Mouse (Mus musculus): ENCODE data around the gene Gm3448.
"Not testable (repeated sequence)": the region's sequence is repeated elsewhere in the genome, so short reads cannot be mapped to it uniquely, and the experiment has no call there.

The Gm3448 gene

DNA sequence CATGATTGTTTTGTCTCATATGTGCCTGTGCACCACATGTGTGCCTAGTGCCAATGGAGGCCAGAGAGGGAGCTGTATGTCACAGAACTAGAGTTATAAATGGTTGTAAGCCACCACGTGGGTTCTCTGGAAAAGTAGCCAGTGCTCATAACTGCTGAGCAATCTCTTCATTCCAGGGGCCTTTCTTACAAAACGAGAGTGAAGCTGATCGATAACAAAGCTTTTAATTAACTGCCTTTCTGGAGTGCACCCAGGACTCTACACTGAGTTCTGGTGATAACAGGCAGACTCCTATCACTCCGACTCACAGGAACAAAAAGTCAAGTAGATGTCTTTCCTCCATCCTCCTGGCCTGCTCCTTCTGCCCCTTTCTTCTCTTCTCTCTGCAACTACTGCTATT is 9.9 kb downstream of the Gm3448 start:
- not testable (repeated sequence) for ATAC-seq (ENCODE audit: low TSS enrichment)

DNA sequence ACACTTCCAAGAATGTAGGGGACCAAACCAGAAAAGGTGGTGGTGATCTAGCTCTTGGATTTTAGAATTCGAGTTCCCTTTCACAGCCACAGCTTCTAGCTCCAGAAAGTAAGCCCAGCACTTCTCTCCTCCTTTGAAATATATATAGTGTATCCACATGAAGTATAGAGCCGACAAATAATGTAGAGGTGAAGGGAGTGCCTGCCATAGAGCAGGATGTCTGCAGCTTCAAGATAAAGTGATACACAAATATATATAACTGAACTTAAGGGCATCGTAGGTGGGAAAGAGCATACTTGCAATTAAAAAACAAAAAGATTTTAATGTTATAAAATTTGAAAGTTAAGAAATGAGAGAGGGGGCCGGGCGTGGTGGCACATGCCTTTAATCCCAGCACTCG is 15.8 kb downstream of the Gm3448 start:
- not testable (repeated sequence) for ATAC-seq (ENCODE audit: low TSS enrichment)

DNA sequence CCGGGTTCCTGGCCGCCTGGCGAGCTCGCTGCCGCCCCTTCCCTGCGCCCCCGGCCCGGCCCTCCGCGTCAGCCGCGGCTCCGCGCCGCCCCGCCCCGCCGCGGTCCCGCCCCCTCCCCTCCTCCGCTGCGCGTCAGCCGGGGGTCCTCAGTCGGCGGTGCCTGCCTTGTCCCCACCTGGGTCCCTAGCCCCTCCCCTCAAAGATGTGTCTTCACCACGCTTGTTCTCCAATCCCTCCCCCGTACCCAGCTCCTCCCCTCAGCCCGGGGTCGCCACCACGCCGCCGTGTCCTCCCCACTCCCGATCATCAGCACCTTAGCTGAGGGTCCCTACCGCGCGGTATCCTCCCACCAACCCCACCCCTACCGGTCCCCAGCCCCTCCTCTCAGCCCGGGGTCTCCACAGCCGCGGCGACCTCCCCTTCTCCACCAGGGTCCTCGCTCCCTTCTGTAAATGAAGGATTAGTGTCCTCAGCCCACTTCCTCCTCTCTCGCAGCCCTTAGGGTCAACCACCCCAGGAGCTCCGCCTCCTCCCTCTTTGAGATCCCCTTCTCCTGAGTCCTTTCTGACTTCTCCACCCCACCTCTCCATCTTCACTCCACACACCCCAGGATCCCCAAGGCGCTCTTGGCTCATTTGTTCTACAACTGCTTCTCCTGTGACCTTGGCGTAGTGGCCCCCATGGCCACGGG is 16.7 kb downstream of the Gm3448 start:
- peak; percentile 31 for ATAC-seq (ENCODE audit: low TSS enrichment)

DNA sequence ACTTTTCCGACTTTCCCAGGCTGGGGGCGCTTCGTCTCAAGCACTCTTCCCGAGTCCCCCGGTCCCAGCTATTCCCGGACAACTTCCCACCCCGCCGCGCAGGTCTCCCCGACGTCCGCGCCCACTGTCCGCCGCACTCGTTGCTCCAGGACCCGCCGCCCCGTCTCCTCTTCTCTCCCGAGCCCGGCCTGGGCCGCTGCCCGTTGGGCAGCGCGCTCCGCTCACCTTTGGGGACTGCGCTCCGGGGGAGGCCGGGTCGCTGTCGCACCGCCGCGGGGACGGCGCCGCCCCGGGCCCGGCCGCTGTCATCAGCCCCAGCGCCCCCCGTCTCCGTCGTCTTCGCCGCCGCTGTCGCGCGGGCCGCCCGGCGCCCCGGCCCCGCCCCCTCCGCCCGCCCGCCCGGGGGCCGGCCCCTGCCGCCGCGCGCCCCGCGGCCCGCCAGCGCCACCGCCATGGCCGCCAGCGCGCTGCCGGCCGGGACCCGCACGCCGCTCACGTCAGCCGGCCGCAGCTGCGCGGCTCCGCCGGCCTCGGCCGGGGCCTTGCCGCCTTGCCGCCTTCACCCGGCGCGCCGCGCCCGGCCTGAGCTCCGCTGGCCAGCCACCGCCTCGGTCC is 17.4 kb downstream of the Gm3448 start:
- peak; percentile 71 for ATAC-seq (ENCODE audit: low TSS enrichment)

DNA sequence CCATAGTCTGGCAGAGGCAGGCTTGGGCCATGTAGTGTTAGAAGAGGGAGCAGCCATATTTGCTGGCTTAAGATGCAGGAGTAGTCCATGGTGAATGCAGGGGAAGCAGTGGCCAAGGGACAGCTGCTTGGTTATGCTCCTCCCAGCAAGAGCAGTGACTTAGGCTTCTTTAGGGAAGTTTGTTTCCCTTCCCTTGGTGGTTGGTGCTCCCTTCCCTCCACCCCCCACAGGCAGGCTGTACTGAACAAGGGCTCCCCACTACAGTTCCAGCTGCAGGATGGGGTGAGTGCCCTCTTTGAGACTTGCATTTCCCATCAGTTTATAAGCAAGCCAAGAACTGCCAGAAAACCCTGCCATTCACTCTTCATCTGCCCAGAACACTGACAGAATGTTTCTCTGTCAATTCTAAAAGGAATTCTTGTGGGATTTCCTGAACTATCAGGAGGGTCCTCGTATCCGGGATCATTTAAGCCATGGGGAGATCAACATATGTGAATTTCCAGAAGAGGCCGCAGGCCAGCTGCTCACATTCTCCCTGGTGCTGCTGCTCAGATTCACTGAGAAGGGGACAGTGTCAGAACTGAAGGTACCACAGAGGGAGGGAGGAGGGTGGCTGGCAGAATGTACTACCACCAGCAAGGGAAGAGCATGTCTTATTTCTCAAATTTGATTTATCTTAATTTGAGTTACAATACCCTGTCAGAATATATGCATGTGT is 19.7 kb downstream of the Gm3448 start:
- ATAC-seq (ENCODE audit: low TSS enrichment): peak; percentile 35; the same call in 1 of the 2 replicates

DNA sequence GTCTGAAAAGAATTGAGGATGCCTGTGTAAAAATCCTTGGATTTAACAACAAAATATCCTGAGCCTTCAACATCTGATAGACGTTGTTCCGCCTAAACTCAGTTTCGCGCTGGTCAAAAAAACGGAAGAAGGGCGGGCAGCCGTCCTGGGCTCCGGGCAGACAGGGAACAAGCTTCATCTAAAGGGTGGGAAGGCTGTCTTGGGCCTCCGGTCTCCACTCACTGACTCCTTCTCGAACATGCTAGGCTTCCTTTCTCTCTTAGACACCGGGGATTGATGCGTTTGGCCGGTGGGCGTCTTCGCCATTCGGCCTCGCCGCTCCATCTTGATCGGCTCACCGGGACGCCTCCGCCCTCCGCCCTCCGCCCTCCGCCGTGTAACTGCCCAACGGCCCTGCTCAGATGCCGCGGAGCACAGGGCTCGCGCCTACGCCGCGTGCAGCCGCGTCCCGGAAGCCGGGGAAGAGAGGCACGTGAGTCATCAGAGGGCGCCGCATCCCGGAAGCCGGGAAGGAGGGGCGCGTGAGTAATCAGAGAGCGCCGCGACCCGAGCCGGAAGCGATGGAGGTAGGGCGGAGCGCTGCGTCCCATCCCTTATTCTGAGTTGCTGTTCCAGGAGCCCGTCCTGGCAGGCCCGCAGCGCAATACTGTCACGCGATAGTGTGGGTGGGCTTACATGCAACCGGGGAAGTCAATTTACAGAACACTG is 31.5 kb downstream of the Gm3448 start, which contains the start of gene Gm3435:
Gene Gm3435, plus strand, starts transcription at position 471 of the 708 bp plus-strand sequence.
- peak; percentile 94 for ATAC-seq (ENCODE audit: low TSS enrichment)

DNA sequence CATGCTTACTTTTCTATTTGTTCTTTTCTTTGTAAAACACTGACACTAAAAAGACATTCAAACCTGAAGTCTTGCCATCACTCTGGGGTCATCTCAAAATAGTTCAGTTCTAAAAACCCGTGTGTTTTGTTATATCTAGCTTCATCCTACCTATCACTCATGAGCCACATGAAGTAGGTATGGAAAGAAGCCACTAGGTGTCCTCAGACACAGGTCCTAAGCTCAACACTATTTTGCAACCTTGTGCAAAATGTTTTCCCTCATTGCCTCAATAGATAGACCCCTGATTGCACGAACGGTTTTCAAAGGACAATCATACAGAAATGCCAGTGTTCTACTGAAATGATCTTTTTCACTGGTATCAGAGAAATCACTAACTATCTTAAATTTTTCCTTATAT is 32.2 kb downstream of the Gm3448 start:
- ATAC-seq (ENCODE audit: low TSS enrichment): not testable (repeated sequence)

DNA sequence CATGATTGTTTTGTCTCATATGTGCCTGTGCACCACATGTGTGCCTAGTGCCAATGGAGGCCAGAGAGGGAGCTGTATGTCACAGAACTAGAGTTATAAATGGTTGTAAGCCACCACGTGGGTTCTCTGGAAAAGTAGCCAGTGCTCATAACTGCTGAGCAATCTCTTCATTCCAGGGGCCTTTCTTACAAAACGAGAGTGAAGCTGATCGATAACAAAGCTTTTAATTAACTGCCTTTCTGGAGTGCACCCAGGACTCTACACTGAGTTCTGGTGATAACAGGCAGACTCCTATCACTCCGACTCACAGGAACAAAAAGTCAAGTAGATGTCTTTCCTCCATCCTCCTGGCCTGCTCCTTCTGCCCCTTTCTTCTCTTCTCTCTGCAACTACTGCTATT is 41.3 kb downstream of the Gm3448 start:
- not testable (repeated sequence) for ATAC-seq (ENCODE audit: low TSS enrichment)

DNA sequence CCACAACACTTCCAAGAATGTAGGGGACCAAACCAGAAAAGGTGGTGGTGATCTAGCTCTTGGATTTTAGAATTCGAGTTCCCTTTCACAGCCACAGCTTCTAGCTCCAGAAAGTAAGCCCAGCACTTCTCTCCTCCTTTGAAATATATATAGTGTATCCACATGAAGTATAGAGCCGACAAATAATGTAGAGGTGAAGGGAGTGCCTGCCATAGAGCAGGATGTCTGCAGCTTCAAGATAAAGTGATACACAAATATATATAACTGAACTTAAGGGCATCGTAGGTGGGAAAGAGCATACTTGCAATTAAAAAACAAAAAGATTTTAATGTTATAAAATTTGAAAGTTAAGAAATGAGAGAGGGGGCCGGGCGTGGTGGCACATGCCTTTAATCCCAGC is 47.2 kb downstream of the Gm3448 start:
- not testable (repeated sequence) for ATAC-seq (ENCODE audit: low TSS enrichment)

DNA sequence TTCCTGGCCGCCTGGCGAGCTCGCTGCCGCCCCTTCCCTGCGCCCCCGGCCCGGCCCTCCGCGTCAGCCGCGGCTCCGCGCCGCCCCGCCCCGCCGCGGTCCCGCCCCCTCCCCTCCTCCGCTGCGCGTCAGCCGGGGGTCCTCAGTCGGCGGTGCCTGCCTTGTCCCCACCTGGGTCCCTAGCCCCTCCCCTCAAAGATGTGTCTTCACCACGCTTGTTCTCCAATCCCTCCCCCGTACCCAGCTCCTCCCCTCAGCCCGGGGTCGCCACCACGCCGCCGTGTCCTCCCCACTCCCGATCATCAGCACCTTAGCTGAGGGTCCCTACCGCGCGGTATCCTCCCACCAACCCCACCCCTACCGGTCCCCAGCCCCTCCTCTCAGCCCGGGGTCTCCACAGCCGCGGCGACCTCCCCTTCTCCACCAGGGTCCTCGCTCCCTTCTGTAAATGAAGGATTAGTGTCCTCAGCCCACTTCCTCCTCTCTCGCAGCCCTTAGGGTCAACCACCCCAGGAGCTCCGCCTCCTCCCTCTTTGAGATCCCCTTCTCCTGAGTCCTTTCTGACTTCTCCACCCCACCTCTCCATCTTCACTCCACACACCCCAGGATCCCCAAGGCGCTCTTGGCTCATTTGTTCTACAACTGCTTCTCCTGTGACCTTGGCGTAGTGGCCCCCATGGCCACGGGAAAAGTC is 48.1 kb downstream of the Gm3448 start:
- peak; percentile 47 for ATAC-seq (ENCODE audit: low TSS enrichment)

DNA sequence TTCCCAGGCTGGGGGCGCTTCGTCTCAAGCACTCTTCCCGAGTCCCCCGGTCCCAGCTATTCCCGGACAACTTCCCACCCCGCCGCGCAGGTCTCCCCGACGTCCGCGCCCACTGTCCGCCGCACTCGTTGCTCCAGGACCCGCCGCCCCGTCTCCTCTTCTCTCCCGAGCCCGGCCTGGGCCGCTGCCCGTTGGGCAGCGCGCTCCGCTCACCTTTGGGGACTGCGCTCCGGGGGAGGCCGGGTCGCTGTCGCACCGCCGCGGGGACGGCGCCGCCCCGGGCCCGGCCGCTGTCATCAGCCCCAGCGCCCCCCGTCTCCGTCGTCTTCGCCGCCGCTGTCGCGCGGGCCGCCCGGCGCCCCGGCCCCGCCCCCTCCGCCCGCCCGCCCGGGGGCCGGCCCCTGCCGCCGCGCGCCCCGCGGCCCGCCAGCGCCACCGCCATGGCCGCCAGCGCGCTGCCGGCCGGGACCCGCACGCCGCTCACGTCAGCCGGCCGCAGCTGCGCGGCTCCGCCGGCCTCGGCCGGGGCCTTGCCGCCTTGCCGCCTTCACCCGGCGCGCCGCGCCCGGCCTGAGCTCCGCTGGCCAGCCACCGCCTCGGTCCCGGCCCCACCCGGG is 48.7 kb downstream of the Gm3448 start:
- ATAC-seq (ENCODE audit: low TSS enrichment): peak; percentile 69

DNA sequence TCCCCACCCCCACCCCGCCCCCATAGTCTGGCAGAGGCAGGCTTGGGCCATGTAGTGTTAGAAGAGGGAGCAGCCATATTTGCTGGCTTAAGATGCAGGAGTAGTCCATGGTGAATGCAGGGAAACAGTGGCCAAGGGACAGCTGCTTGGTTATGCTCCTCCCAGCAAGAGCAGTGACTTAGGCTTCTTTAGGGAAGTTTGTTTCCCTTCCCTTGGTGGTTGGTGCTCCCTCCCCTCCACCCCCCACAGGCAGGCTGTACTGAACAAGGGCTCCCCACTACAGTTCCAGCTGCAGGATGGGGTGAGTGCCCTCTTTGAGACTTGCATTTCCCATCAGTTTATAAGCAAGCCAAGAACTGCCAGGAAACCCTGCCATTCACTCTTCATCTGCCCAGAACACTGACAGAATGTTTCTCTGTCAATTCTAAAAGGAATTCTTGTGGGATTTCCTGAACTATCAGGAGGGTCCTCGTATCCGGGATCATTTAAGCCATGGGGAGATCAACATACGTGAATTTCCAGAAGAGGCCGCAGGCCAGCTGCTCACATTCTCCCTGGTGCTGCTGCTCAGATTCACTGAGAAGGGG is 51.1 kb downstream of the Gm3448 start:
- not testable (repeated sequence) for ATAC-seq (ENCODE audit: low TSS enrichment)

DNA sequence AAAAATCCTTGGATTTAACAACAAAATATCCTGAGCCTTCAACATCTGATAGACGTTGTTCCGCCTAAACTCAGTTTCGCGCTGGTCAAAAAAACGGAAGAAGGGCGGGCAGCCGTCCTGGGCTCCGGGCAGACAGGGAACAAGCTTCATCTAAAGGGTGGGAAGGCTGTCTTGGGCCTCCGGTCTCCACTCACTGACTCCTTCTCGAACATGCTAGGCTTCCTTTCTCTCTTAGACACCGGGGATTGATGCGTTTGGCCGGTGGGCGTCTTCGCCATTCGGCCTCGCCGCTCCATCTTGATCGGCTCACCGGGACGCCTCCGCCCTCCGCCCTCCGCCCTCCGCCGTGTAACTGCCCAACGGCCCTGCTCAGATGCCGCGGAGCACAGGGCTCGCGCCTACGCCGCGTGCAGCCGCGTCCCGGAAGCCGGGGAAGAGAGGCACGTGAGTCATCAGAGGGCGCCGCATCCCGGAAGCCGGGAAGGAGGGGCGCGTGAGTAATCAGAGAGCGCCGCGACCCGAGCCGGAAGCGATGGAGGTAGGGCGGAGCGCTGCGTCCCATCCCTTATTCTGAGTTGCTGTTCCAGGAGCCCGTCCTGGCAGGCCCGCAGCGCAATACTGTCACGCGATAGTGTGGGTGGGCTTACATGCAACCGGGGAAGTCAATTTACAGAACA is 62.8 kb downstream of the Gm3448 start, which contains the start of the genes 9030025P20Rik and Gm3417:
Gene 9030025P20Rik, plus strand, starts transcription at position 107 of the 677 bp plus-strand sequence.
Gene Gm3417, minus strand, starts transcription at position 429 of the 677 bp plus-strand sequence.
- ATAC-seq (ENCODE audit: low TSS enrichment): peak; percentile 94

DNA sequence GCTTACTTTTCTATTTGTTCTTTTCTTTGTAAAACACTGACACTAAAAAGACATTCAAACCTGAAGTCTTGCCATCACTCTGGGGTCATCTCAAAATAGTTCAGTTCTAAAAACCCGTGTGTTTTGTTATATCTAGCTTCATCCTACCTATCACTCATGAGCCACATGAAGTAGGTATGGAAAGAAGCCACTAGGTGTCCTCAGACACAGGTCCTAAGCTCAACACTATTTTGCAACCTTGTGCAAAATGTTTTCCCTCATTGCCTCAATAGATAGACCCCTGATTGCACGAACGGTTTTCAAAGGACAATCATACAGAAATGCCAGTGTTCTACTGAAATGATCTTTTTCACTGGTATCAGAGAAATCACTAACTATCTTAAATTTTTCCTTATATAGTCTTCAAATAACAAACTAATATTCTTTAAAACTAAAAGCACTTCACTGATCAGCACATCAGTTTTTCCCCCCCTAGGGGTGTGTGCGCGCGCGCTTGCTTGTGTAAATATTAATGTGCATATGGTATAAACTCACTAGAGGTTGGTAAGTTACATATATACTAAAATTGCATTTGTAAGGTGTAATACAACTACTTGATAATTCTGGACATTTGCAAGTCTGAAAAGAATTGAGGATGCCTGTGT is 63.5 kb downstream of the Gm3448 start:
- not testable (repeated sequence) for ATAC-seq (ENCODE audit: low TSS enrichment)

DNA sequence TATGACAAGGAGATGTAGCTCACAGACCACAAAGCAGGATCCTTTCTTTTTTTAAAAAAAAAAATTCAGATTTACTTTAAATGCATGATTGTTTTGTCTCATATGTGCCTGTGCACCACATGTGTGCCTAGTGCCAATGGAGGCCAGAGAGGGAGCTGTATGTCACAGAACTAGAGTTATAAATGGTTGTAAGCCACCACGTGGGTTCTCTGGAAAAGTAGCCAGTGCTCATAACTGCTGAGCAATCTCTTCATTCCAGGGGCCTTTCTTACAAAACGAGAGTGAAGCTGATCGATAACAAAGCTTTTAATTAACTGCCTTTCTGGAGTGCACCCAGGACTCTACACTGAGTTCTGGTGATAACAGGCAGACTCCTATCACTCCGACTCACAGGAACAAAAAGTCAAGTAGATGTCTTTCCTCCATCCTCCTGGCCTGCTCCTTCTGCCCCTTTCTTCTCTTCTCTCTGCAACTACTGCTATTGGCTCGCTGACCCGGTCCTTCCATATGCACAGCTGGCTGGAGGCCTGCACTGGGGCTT is 72.9 kb downstream of the Gm3448 start:
- not testable (repeated sequence) for ATAC-seq (ENCODE audit: low TSS enrichment)

DNA sequence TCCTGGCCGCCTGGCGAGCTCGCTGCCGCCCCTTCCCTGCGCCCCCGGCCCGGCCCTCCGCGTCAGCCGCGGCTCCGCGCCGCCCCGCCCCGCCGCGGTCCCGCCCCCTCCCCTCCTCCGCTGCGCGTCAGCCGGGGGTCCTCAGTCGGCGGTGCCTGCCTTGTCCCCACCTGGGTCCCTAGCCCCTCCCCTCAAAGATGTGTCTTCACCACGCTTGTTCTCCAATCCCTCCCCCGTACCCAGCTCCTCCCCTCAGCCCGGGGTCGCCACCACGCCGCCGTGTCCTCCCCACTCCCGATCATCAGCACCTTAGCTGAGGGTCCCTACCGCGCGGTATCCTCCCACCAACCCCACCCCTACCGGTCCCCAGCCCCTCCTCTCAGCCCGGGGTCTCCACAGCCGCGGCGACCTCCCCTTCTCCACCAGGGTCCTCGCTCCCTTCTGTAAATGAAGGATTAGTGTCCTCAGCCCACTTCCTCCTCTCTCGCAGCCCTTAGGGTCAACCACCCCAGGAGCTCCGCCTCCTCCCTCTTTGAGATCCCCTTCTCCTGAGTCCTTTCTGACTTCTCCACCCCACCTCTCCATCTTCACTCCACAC is 79.7 kb downstream of the Gm3448 start:
- ATAC-seq (ENCODE audit: low TSS enrichment): peak; percentile 8

DNA sequence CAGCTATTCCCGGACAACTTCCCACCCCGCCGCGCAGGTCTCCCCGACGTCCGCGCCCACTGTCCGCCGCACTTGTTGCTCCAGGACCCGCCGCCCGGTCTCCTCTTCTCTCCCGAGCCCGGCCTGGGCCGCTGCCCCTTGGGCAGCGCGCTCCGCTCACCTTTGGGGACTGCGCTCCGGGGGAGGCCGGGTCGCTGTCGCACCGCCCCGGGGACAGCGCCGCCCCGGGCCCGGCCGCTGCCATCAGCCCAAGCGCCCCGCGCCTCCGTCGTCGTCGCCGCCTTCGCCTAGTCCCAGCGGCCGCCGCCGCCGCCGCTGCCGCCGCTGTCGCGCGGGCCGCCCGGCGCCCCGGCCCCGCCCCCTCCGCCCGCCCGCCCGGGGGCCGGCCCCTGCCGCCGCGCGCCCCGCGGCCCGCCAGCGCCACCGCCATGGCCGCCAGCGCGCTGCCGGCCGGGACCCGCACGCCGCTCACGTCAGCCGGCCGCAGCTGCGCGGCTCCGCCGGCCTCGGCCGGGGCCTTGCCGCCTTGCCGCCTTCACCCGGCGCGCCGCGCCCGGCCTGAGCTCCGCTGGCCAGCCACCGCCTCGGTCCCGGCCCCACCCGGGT is 80.3 kb downstream of the Gm3448 start, which contains the start of gene Phf10:
Gene Phf10, minus strand, starts transcription at position 323 of the 606 bp plus-strand sequence.
- peak; percentile 80 for ATAC-seq (ENCODE audit: low TSS enrichment)

DNA sequence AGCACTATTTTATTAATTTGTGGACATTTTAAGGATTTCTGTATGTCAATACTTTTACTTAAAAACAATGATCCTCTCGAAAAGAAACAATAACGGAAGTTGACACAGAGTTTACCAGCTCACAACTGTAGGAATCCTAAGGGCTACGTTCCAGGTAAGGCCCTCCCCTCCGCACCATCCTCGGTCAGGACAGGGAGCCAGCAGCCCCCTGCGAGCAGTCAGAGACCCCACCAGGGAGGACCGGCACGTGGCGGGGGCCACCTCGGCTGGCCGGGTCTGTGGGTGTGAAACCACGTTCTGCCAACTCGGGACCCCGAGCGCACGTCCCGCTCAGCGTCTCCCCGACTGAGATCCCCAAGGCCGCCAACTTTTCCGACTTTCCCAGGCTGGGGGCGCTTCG is 80.8 kb downstream of the Gm3448 start:
- no peak; the same call in 1 of the 2 replicates for ATAC-seq (ENCODE audit: low TSS enrichment)
